Mouse (Mus musculus): ENCODE results near the gene 1700003H04Rik.

The 1700003H04Rik gene

GRCm38 (mm10) chr3:124581001-124581400 is at the start of gene 1700003H04Rik:
1700003H04Rik (minus strand) TSS chr3:124581101.
- no peak for DNase-seq (ENCODE audit: low read depth, low spot score)

GRCm38 (mm10) chr3:124623031-124623430 is 42.1 kb upstream of the 1700003H04Rik start:
- DNase-seq (ENCODE audit: low read depth, low spot score): no peak

GRCm38 (mm10) chr3:124613287-124613686 is 32.4 kb upstream of the 1700003H04Rik start:
- peak; percentile 90 for DNase-seq (ENCODE audit: low read depth, low spot score)

DNA sequence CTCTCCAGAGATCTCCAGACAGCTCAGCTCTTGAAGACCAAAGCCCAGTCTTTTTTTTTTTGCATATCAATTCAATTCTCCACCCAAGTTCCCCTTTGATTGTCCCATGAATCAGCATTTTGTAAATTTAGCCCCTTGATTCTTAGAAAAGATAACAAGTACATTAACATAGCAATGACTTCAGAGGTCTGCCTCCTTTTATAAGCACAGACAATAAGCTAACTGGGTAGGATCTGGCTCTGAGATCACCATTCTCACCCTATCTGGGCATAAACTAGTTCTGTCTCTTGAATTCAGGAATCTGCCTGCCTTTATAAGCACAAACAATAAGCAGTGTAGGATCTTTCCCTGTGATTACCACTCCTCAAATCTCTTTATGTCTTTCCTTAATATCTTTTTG is 29.1 kb upstream of the 1700003H04Rik start:
- no peak for DNase-seq (ENCODE audit: low read depth, low spot score)

DNA sequence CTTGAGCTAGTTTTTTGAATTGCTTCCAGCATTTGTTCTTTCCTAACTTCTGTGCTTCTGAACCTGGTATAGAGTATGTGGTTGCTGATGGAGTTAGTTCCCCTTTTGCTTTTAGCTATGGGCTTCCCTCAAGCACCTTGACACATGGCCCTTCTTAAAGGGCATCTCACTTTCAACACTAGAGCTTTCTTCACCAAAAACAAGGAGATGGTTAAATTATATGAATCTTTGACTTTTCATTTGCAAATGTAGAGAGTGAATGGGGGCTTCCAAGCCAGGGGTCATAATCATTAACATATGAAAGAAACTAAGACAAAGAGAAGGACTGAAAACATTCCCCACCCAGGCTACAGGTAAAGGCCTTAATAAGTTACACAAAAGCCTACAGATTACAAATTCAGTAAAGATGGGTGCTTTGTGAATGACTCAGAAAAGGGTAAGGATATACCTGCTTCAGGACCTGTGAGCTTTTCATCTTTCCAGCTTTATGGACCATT is 25.2 kb upstream of the 1700003H04Rik start:
- no peak for DNase-seq (ENCODE audit: low read depth, low spot score)

DNA sequence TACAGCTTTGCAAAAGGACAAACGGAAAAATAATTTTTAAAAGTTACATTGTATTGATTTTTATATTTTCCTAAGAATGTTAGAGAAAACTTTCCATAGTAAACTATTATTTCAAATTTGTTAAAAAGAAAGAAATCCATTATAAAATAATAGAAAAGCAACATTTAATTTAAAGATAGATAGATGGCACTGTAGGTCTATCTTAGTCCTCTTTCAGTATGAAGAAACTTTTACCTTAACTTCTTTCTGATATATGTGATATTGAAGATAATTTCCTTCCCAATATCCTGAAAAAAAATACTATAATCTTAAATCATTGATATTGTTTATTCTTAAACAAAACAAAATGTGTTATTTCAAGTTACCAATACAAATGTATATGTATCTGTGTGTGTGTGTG is 24.6 kb upstream of the 1700003H04Rik start:
- DNase-seq (ENCODE audit: low read depth, low spot score): no peak

DNA sequence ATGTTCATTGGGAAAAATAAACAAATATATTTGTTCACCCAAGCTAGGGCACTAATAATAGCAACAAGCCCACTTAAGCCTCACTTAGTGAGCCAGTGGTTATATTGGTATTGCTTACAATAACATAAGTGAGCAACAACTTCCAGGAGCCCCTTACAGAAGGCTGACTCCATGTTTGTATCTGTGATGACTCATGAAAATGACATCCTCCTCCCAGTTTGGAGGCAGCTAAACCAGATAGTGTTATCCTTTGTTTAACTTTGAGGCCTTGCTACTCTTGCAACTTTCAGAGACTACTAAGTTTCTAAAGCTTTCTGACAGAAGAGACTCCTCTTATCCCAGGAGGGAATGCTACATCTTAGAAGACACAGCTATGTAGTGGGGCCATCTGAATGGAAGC is 16.9 kb upstream of the 1700003H04Rik start:
- DNase-seq (ENCODE audit: low read depth, low spot score): no peak

DNA sequence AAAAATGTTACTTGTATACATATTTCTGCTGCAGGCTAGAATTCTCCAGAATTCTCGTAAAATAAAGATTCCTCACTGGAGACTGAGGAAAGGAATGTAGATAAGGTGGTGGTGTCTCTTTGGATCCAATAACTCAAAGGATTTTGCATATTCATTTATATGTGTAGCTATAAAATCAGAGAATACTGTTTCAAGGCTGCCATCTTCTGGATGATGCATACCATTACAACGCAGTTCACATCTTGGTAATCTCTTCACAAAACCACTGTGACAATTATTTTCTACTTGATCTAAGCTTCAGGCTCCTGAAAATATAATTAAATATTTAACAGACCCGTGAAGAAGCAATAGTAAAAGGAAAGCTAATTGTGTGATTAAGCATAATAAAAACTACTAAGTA is 6.6 kb upstream of the 1700003H04Rik start:
- DNase-seq (ENCODE audit: low read depth, low spot score): peak; percentile 60

DNA sequence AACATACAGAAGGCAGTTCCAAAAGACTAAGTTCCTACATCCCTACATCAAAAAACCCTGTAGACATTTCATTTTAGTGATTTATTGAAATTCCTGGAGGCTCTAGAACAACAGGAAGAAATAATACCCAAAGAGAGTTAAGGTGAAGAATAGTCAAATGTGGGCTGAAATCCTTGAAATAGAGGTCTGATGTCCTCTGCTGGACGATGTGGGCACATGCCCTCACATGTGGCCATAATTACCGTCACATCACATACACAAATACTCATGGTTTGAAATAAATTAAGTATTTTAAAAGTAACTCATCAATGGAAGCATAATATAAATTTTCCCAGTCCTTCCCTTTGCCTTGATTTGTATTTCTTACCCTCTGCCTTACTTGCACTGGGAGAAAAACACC is 4.9 kb upstream of the 1700003H04Rik start:
- DNase-seq (ENCODE audit: low read depth, low spot score): no peak

- DNase-seq (ENCODE audit: low read depth, low spot score): no peak
Measured at GRCm38 (mm10) chr3:124557317-124557716, 23.6 kb downstream of the 1700003H04Rik start.

DNA sequence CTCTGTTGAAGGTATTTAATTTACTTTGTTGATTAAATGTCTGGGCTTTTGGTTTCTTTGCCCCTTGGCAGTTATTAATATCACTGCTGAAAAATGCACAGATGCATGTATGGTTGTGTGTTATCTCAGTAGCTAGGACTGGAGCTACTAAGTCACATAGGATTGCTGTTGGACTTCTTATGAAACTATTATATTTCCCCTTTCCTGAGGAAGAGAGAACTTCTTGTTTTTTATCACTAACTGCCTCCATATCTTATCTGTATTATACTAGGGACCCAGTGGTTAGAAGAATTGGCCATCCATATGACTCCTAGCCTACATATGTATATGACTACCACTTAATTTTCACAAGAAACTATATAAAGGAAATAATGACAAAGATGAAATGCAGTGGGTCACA is 24.9 kb downstream of the 1700003H04Rik start:
- no peak for DNase-seq (ENCODE audit: low read depth, low spot score)

GRCm38 (mm10) chr3:124555092-124555491 is 25.8 kb downstream of the 1700003H04Rik start:
- no peak for DNase-seq (ENCODE audit: low read depth, low spot score)

DNA sequence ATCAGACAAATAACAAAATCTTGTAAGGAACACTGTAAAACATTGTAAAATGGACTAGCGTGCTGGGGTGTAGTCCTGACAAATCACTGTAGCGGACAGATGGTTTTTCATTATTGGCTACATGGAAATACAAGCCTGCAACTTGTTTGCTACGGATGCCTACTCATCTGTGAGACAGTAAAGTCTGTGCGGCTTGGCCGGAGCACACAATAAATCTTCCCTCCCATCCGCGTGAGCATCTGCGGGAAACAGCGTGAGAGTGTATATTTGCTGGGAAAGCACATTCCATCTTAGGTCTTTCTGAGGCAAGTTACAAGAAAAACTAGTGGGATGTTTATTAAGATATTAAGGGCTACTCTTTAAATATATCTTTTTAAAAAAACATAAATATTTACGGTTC is 32.0 kb downstream of the 1700003H04Rik start:
- DNase-seq (ENCODE audit: low read depth, low spot score): peak; percentile 10

GRCm38 (mm10) chr3:124538260-124538659 is 42.6 kb downstream of the 1700003H04Rik start:
- DNase-seq (ENCODE audit: low read depth, low spot score): no peak

DNA sequence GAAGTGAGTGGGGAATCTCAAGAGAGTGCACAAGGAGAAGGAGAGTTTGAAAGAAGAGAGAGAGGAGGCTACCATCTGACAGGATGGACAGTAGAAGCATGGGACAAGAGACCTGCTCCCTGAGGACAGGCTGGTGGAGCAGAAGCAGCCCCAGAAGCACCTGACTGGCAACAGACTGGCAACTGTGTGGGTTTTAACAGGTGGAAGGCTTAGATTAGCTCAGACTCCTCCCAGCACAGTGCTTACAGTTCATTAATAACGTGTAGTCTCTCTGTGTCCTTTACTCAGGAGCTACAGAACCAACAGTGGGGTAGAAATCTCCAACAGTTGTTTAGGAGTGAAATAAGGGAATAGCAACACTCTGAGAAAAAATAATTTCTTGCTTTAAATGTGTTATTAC is 44.3 kb downstream of the 1700003H04Rik start:
- no peak for DNase-seq (ENCODE audit: low read depth, low spot score)

DNA sequence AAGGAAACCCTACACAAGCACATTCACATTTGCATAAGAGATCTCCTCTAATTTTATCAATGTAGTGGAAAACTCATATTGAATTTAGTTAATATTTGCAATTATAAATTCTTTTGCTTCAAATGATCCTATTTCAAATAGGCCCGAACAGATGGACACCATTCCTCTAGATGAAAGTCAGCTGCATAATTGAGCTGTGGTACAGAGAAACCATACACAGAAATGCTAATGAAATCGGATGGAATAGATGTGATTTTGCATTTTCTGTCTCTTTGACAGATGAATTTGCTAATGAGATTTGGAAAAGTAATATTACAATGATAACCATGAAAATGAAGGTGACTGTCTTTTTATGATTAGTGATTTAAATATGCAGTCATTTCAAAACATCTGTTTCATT is 62.1 kb downstream of the 1700003H04Rik start:
- DNase-seq (ENCODE audit: low read depth, low spot score): peak; percentile 13
